Mouse (Mus musculus) testis, adult 2 months (tissue): Measurements from ENCODE around the gene Plcg2. TPM values are rescaled to one million over a fixed set of nuclear protein-coding genes. Genes with fewer than 3 reads are reported as not detected.

Experiments
- H3K27ac ChIP-seq: fragments of 200-500 bp; 2 replicates; pipeline ENCODE4 v1.5.1; 2012; ENCODE audit warnings: low read depth, low read length; ENCODE audit not compliant: control insufficient read depth, insufficient read depth
- H3K27me3 ChIP-seq: fragments of 200-500 bp; 2 replicates; pipeline ENCODE4 v1.6.1; 2012; ENCODE audit warnings: mild to moderate bottlenecking, low read length, moderate library complexity; ENCODE audit not compliant: control insufficient read depth, insufficient read depth
- H3K36me3 ChIP-seq: fragments of 200-500 bp; 2 replicates; pipeline ENCODE4 v1.6.1; 2012; ENCODE audit warnings: mild to moderate bottlenecking, low read length; ENCODE audit not compliant: control insufficient read depth, insufficient read depth
- H3K4me1 ChIP-seq: fragments of 200-500 bp; 2 replicates; pipeline ENCODE4 v1.6.1; 2012; ENCODE audit warnings: low read length; ENCODE audit not compliant: control insufficient read depth, insufficient read depth
- H3K4me3 ChIP-seq: fragments of 200-500 bp; 2 replicates; pipeline ENCODE4 v1.5.1; 2012; ENCODE audit warnings: low read depth, mild to moderate bottlenecking, low read length, moderate library complexity, mixed read lengths; ENCODE audit not compliant: control insufficient read depth
- CTCF ChIP-seq: fragments of 200-500 bp; IDR thresholded peaks from 2 replicates; pipeline ENCODE4 v1.5.1; 2012; ENCODE audit warnings: low read depth, mild to moderate bottlenecking, inconsistent platforms, low read length, moderate library complexity; ENCODE audit not compliant: control insufficient read depth, insufficient read depth, insufficient replicate concordance
- POLR2A ChIP-seq: fragments of 200-500 bp; IDR thresholded peaks from 2 replicates; pipeline ENCODE4 v1.6.1; 2012; ENCODE audit warnings: low read depth, mild to moderate bottlenecking, inconsistent platforms, low read length, moderate library complexity; ENCODE audit not compliant: control insufficient read depth
- polyA plus RNA-seq: library from polyadenylated mRNA; depleted of rRNA; stranded (reverse); fragments of >200 nt; gene quantifications from 2 replicates; pipeline ENCODE4 v1.2.3, GENCODE M21; 2012

Gene Plcg2
- polyA plus RNA-seq, 1 experiment: 4.6 TPM

GRCm38 (mm10) chr8:117577059-117577458 lies 79.0 kb downstream of the Plcg2 start:
- Histone ChIP-seq H3K27ac (no peak overlapping the region), H3K4me3 (no peak overlapping the region), H3K27me3 (no peaks in the 10 kb centered on the region), H3K36me3 (no peaks in the 10 kb centered on the region), H3K4me1 (peaks cover 5% of the 10 kb centered on the region; the same call in 1 of the 2 replicates)
- no peak for TF ChIP-seq POLR2A
- TF ChIP-seq CTCF: no peak

- Histone ChIP-seq H3K27me3 (no peaks in the 10 kb centered on the region), H3K27ac (no peak overlapping the region), H3K4me3 (no peak overlapping the region), H3K4me1 (peaks cover 5% of the 10 kb centered on the region; the same call in 1 of the 2 replicates), H3K36me3 (no peaks in the 10 kb centered on the region)
- TF ChIP-seq POLR2A (no peak), CTCF (no peak)
These were observed 79.8 kb downstream of the Plcg2 start for GRCm38 (mm10) chr8:117577883-117578282.

GRCm38 (mm10) chr8:117578856-117579255 lies 80.8 kb downstream of the Plcg2 start:
- Histone ChIP-seq H3K27ac (no peak overlapping the region), H3K4me1 (peaks cover 5% of the 10 kb centered on the region; the same call in 1 of the 2 replicates), H3K27me3 (no peaks in the 10 kb centered on the region), H3K36me3 (no peaks in the 10 kb centered on the region), H3K4me3 (no peak overlapping the region)
- TF ChIP-seq CTCF (no peak), POLR2A (no peak)

- H3K36me3 ChIP-seq: no peaks in the 10 kb centered on the region
- no peaks in the 10 kb centered on the region for H3K27me3 ChIP-seq
- TF ChIP-seq POLR2A: no peak
- TF ChIP-seq CTCF: no peak
- no peak overlapping the region for H3K4me3 ChIP-seq
- H3K27ac ChIP-seq: no peak overlapping the region
- H3K4me1 ChIP-seq: peaks cover 2% of the 10 kb centered on the region
These were observed 95.8 kb downstream of the Plcg2 start for GRCm38 (mm10) chr8:117593862-117594261.

GRCm38 (mm10) chr8:117595001-117595400 lies 96.9 kb downstream of the Plcg2 start:
- H3K4me1 ChIP-seq: peaks cover 1% of the 10 kb centered on the region
- no peaks in the 10 kb centered on the region for H3K36me3 ChIP-seq
- H3K4me3 ChIP-seq: no peak overlapping the region
- no peak overlapping the region for H3K27ac ChIP-seq
- no peaks in the 10 kb centered on the region for H3K27me3 ChIP-seq
- TF ChIP-seq POLR2A: no peak
- TF ChIP-seq CTCF: no peak

GRCm38 (mm10) chr8:117596777-117597176 lies 98.7 kb downstream of the Plcg2 start:
- no peak overlapping the region for H3K4me3 ChIP-seq
- no peaks in the 10 kb centered on the region for H3K36me3 ChIP-seq
- no peaks in the 10 kb centered on the region for H3K27me3 ChIP-seq
- no peaks in the 10 kb centered on the region; the same call in 1 of the 2 replicates for H3K4me1 ChIP-seq
- no peak for TF ChIP-seq POLR2A
- no peak for TF ChIP-seq CTCF
- no peak overlapping the region for H3K27ac ChIP-seq

GRCm38 (mm10) chr8:117600839-117601238 lies 102.7 kb downstream of the Plcg2 start:
- Histone ChIP-seq H3K27ac (no peak overlapping the region), H3K4me3 (no peak overlapping the region), H3K4me1 (no peaks in the 10 kb centered on the region; the same call in 1 of the 2 replicates), H3K27me3 (no peaks in the 10 kb centered on the region), H3K36me3 (no peaks in the 10 kb centered on the region)
- TF ChIP-seq POLR2A (no peak), CTCF (peak; percentile 91; the same call in 1 of the 2 replicates)

GRCm38 (mm10) chr8:117604101-117604500 lies 106.0 kb downstream of the Plcg2 start:
- no peak overlapping the region for H3K27ac ChIP-seq
- TF ChIP-seq POLR2A (no peak), CTCF (no peak)
- H3K27me3 ChIP-seq: no peaks in the 10 kb centered on the region
- no peaks in the 10 kb centered on the region; the same call in 1 of the 2 replicates for H3K4me1 ChIP-seq
- H3K36me3 ChIP-seq: no peaks in the 10 kb centered on the region
- no peak overlapping the region for H3K4me3 ChIP-seq
